Mouse (Mus musculus) kidney, postnatal 0 days (tissue): ENCODE results near the gene Vill. TPM values are rescaled to one million over a fixed set of nuclear protein-coding genes. Genes with fewer than 3 reads are reported as not detected.

Experiments used
- ATAC-seq: fragments of 200-750 bp; cut with Nextera tagmentation; replicated peaks from 2 replicates; pipeline ENCODE4 v1.8.0; 2017; ENCODE audit warnings: low read depth, moderate number of reproducible peaks, moderate TSS enrichment, moderate library complexity; ENCODE audit not compliant: low FRiP score
- DNase-seq: peaks from one replicate; pipeline ENCODE4 v3.0.0-alpha.2; 2016; ENCODE audit warnings: low spot score
- H3K27ac ChIP-seq: fragments of 300-500 bp; sonication (generic); 2 replicates; pipeline ENCODE4 v1.5.1; 2014; ENCODE audit warnings: mild to moderate bottlenecking
- H3K27me3 ChIP-seq: fragments of 300-500 bp; sonication (generic); 2 replicates; pipeline ENCODE4 v1.6.1; 2014; ENCODE audit warnings: low read length, mixed read lengths; ENCODE audit not compliant: insufficient read depth
- H3K36me3 ChIP-seq: fragments of 300-500 bp; sonication (generic); 2 replicates; pipeline ENCODE4 v1.6.1; 2014; ENCODE audit warnings: low read length, mixed read lengths; ENCODE audit not compliant: insufficient read depth
- H3K4me1 ChIP-seq: fragments of 300-500 bp; sonication (generic); replicated peaks from 2 replicates; pipeline ENCODE4 v1.6.1; 2014; ENCODE audit warnings: antibody characterized with exemption, low read length, mixed read lengths; ENCODE audit not compliant: insufficient read depth
- H3K4me2 ChIP-seq: fragments of 300-500 bp; sonication (generic); 2 replicates; pipeline ENCODE4 v1.6.1; 2014; ENCODE audit warnings: mild to moderate bottlenecking, low read length, moderate library complexity, mixed read lengths
- H3K4me3 ChIP-seq: fragments of 300-500 bp; sonication (generic); replicated peaks from 2 replicates; pipeline ENCODE4 v1.5.1; 2014; ENCODE audit warnings: low read depth, low read length
- H3K9ac ChIP-seq: fragments of 300-500 bp; sonication (generic); 2 replicates; pipeline ENCODE4 v1.6.1; 2014; ENCODE audit warnings: low read depth, low read length
- H3K9me3 ChIP-seq: fragments of 300-500 bp; sonication (generic); replicated peaks from 2 replicates; pipeline ENCODE4 v1.6.1; 2016; ENCODE audit warnings: low read length, inconsistent platforms, mixed read lengths
- CTCF ChIP-seq: IDR thresholded peaks from 2 replicates; pipeline ENCODE4 v1.5.1; 2016; ENCODE audit warnings: antibody characterized with exemption, low read depth, mild to moderate bottlenecking, moderate library complexity
- WGBS: fragments of 180-500 bp; shearing (Covaris S2); extraction: QIAGEN DNeasy Blood & Tissue Kit; methylation state at CpG from one replicate; pipeline ENCODE4 v1.1.7; 2014; 5-methylcytosine and 5-hydroxymethylcytosine counted together
- polyA plus RNA-seq: library from polyadenylated mRNA; unstranded; fragments of >200 nt; fragmentation: Nextera tagmentation; extraction: Ambion mirVana; gene quantifications from 2 replicates; pipeline ENCODE4 v1.2.1, GENCODE M21; 2015

Gene Vill
- polyA plus RNA-seq, 1 experiment from 2014 or later = 38.8 TPM

- ATAC-seq (no peak), DNase-seq (no peak)
- Histone ChIP-seq H3K27me3 (no peaks in the 10 kb centered on the region; the same call in 1 of the 2 replicates), H3K4me3 (peak overlapping the region; percentile 63), H3K4me2 (peak overlapping the region; percentile 88), H3K9me3 (no peaks in the 10 kb centered on the region), H3K9ac (peak overlapping the region; percentile 42; the same call in 1 of the 2 replicates), H3K27ac (no peak overlapping the region), H3K36me3 (no peaks in the 10 kb centered on the region), H3K4me1 (no peaks in the 10 kb centered on the region)
- 2% methylated on average over 19 of the region's 19 CpGs for whole genome bisulfite sequencing
- TF ChIP-seq CTCF = no peak
Observed at GRCm38 (mm10) chr9:119102783-119103113, 50.2 kb downstream of the Vill start.

- Histone ChIP-seq H3K4me1 (0 out of 2 replicates have a peak, but pooled peaks cover 5% of the 10 kb centered on the region), H3K36me3 (no peaks in the 10 kb centered on the region), H3K9me3 (no peaks in the 10 kb centered on the region), H3K9ac (no peak overlapping the region), H3K27me3 (no peaks in the 10 kb centered on the region; the same call in 1 of the 2 replicates), H3K4me3 (no peak overlapping the region), H3K4me2 (no peak overlapping the region), H3K27ac (no peak overlapping the region)
- TF ChIP-seq CTCF = peak; percentile 76
- 84% methylated on average over 4 of the region's 4 CpGs for WGBS
- peak; percentile 57 for DNase-seq
- ATAC-seq = no peak
Observed at GRCm38 (mm10) chr9:119107566-119107965, 55.0 kb downstream of the Vill start.

- 68% methylated on average over 12 of the region's 12 CpGs for WGBS
- H3K27ac ChIP-seq = no peak overlapping the region
- H3K4me2 ChIP-seq = no peak overlapping the region
- no peaks in the 10 kb centered on the region for H3K9me3 ChIP-seq
- no peaks in the 10 kb centered on the region for H3K36me3 ChIP-seq
- H3K9ac ChIP-seq = no peak overlapping the region
- H3K4me1 ChIP-seq = 0 out of 2 replicates have a peak, but pooled peaks cover 5% of the 10 kb centered on the region
- ATAC-seq = no peak
- H3K4me3 ChIP-seq = no peak overlapping the region
- DNase-seq = no peak
- no peak for TF ChIP-seq CTCF
- no peaks in the 10 kb centered on the region for H3K27me3 ChIP-seq
Observed at GRCm38 (mm10) chr9:119109685-119110353, 57.2 kb downstream of the Vill start.

GRCm38 (mm10) chr9:119110640-119111039 is 58.1 kb downstream of the Vill start:
- Histone ChIP-seq H3K9ac (no peak overlapping the region), H3K4me3 (no peak overlapping the region), H3K4me2 (no peak overlapping the region), H3K9me3 (no peaks in the 10 kb centered on the region), H3K27ac (no peak overlapping the region), H3K36me3 (no peaks in the 10 kb centered on the region), H3K4me1 (0 out of 2 replicates have a peak, but pooled peaks cover 5% of the 10 kb centered on the region), H3K27me3 (no peaks in the 10 kb centered on the region)
- no peak for ATAC-seq
- no peak for DNase-seq
- TF ChIP-seq CTCF = no peak
- 58% methylated on average over 3 of the region's 3 CpGs for WGBS

GRCm38 (mm10) chr9:119114911-119115310 is 62.3 kb downstream of the Vill start:
- Histone ChIP-seq H3K27ac (no peak overlapping the region), H3K4me2 (no peak overlapping the region), H3K9ac (no peak overlapping the region), H3K4me1 (peaks cover 5% of the 10 kb centered on the region; the same call in 1 of the 2 replicates), H3K36me3 (no peaks in the 10 kb centered on the region), H3K4me3 (no peak overlapping the region), H3K9me3 (no peaks in the 10 kb centered on the region), H3K27me3 (no peaks in the 10 kb centered on the region)
- ATAC-seq (no peak), DNase-seq (no peak)
- TF ChIP-seq CTCF = no peak
- 89% methylated on average over 17 of the region's 17 CpGs for WGBS

GRCm38 (mm10) chr9:119119409-119120167 is 67.0 kb downstream of the Vill start:
- WGBS = 59% methylated on average over 19 of the region's 19 CpGs
- peak; percentile 89 for ATAC-seq
- Histone ChIP-seq H3K9me3 (no peaks in the 10 kb centered on the region), H3K4me3 (0 out of 2 replicates have a peak overlapping the region, but pooled peaks have one; percentile 1), H3K4me1 (peaks cover 8% of the 10 kb centered on the region; the same call in 1 of the 2 replicates), H3K36me3 (no peaks in the 10 kb centered on the region), H3K27ac (peak overlapping the region; percentile 85), H3K9ac (no peak overlapping the region), H3K4me2 (peak overlapping the region; percentile 21), H3K27me3 (no peaks in the 10 kb centered on the region)
- DNase-seq = peak; percentile 76
- TF ChIP-seq CTCF = no peak
